Mouse (Mus musculus): Measurements from ENCODE around the gene Hist2h2ac.

DNA sequence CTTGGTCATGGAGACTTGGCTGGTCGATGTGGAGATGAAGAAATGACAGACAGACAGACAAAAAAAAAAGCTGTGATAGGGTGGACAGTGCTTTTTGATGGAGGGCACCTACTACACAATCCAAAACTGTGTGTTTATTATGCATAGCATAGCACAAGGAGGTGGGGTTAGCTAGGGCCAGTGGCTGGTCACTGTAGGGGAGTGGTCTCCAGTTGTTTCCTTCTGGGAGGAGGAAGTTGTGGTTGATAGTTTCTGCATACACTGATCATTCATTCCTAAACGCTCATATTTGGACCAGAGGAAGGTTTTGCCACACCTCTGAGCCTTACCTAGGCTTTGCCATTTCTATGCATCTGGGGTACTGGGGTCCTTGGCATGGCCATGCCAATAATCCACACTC, 9.7 kb upstream of the Hist2h2ac start:
- TF ChIP-seq CTCF (IDR thresholded peaks at IDR 0.05; ENCODE audit: control insufficient read depth, insufficient read depth, insufficient replicate concordance, low read depth, low read length) (no peak), POLR2A (IDR thresholded peaks at IDR 0.05; ENCODE audit: control insufficient read depth, low read depth, low read length) (no peak)
